Mouse (Mus musculus) cortical plate, adult 2 months (tissue): ENCODE measurements around the gene Fam110a. TPM values are rescaled to one million over a fixed set of nuclear protein-coding genes. Genes with fewer than 3 reads are reported as not detected.

Source experiments
- H3K27ac ChIP-seq: fragments of 200-500 bp; 2 replicates; pipeline ENCODE4 v1.5.1; 2012; ENCODE audit warnings: low read length, control low read depth, inconsistent platforms; ENCODE audit not compliant: insufficient read depth
- H3K4me1 ChIP-seq: fragments of 200-500 bp; 2 replicates; pipeline ENCODE4 v1.6.1; 2011; ENCODE audit warnings: low read length; ENCODE audit not compliant: control insufficient read depth, insufficient read depth
- H3K4me3 ChIP-seq: fragments of 200-500 bp; 2 replicates; pipeline ENCODE4 v1.5.1; 2011; ENCODE audit warnings: mild to moderate bottlenecking, low read length, control low read depth; ENCODE audit not compliant: insufficient read depth
- CTCF ChIP-seq: fragments of 200-500 bp; IDR thresholded peaks from 2 replicates; pipeline ENCODE4 v1.5.1; 2011; ENCODE audit warnings: mild to moderate bottlenecking, control low read depth, low read length; ENCODE audit not compliant: insufficient read depth; ENCODE audit errors: extremely low read depth
- POLR2A ChIP-seq: fragments of 200-500 bp; IDR thresholded peaks from 2 replicates; pipeline ENCODE4 v1.6.1; 2011; ENCODE audit warnings: mild to moderate bottlenecking, low read length, control low read depth; ENCODE audit not compliant: insufficient read depth; ENCODE audit errors: extremely low read depth
- polyA plus RNA-seq: library from polyadenylated mRNA; depleted of rRNA; stranded (reverse); fragments of >200 nt; gene quantifications from 2 replicates; pipeline ENCODE4 v1.2.3, GENCODE M21; 2012

Gene Fam110a
- polyA plus RNA-seq, 1 experiment: 6.6 TPM

- no peaks in the 10 kb centered on the region for H3K4me1 ChIP-seq
- H3K27ac ChIP-seq: no peak overlapping the region
- TF ChIP-seq POLR2A (no peak), CTCF (no peak)
- H3K4me3 ChIP-seq: no peak overlapping the region
Measured at GRCm38 (mm10) chr2:151944106-151944505, 35.9 kb downstream of the Fam110a start.

DNA sequence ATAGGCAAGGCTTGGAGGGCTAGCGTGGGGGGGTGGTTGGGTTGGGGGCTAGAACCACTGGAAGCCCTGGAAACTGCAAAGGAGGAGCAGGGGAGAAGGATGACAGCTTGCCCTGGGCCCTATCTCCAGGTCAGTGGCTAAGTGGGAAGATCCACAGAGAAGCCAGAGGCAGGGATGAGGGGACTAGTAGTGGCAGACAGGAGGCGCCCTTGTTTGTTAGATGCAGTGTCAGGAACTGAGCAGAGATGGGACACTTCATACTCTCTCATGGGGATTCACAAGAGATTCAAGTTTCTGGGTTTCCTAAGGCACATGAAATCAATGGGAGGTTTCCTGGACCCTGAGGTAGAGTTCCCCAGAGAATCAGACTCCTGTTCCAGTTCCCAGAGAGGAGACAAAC lies 38.8 kb downstream of the Fam110a start:
- Histone ChIP-seq H3K4me3 (no peak overlapping the region), H3K27ac (no peak overlapping the region), H3K4me1 (no peaks in the 10 kb centered on the region)
- TF ChIP-seq POLR2A (no peak), CTCF (peak; percentile 50)

GRCm38 (mm10) chr2:151939651-151940420 lies 40.2 kb downstream of the Fam110a start:
- TF ChIP-seq POLR2A (no peak), CTCF (no peak)
- no peaks in the 10 kb centered on the region for H3K4me1 ChIP-seq
- no peak overlapping the region for H3K4me3 ChIP-seq
- no peak overlapping the region for H3K27ac ChIP-seq

GRCm38 (mm10) chr2:151938780-151939200 lies 41.2 kb downstream of the Fam110a start:
- H3K4me3 ChIP-seq: no peak overlapping the region
- no peak overlapping the region for H3K27ac ChIP-seq
- TF ChIP-seq CTCF (no peak), POLR2A (no peak)
- no peaks in the 10 kb centered on the region for H3K4me1 ChIP-seq

GRCm38 (mm10) chr2:151937893-151938292 lies 42.1 kb downstream of the Fam110a start:
- H3K27ac ChIP-seq: no peak overlapping the region
- TF ChIP-seq CTCF (no peak), POLR2A (no peak)

GRCm38 (mm10) chr2:151930389-151931074 lies 49.5 kb downstream of the Fam110a start:
- Histone ChIP-seq H3K4me1 (no peaks in the 10 kb centered on the region), H3K27ac (no peak overlapping the region), H3K4me3 (no peak overlapping the region)
- TF ChIP-seq CTCF (peak; percentile 78), POLR2A (no peak)

More at GRCm38 (mm10) chr2:151937893-151938292, 42.1 kb downstream of the Fam110a start:
- H3K4me3 ChIP-seq: no peak overlapping the region
- H3K4me1 ChIP-seq: no peaks in the 10 kb centered on the region

- TF ChIP-seq POLR2A (no peak), CTCF (no peak)
- no peak overlapping the region for H3K27ac ChIP-seq
- H3K4me1 ChIP-seq: no peaks in the 10 kb centered on the region
- no peak overlapping the region for H3K4me3 ChIP-seq
Measured at GRCm38 (mm10) chr2:151927103-151927502, 52.9 kb downstream of the Fam110a start.

GRCm38 (mm10) chr2:151925715-151926114 lies 54.3 kb downstream of the Fam110a start:
- no peak overlapping the region for H3K27ac ChIP-seq
- H3K4me3 ChIP-seq: no peak overlapping the region
- TF ChIP-seq CTCF (no peak), POLR2A (no peak)
- H3K4me1 ChIP-seq: no peaks in the 10 kb centered on the region

GRCm38 (mm10) chr2:151924276-151924675 lies 55.7 kb downstream of the Fam110a start:
- Histone ChIP-seq H3K4me3 (no peak overlapping the region), H3K27ac (no peak overlapping the region), H3K4me1 (no peaks in the 10 kb centered on the region)
- TF ChIP-seq POLR2A (no peak), CTCF (no peak)

GRCm38 (mm10) chr2:151921596-151921995 lies 58.4 kb downstream of the Fam110a start:
- Histone ChIP-seq H3K27ac (no peak overlapping the region), H3K4me1 (no peaks in the 10 kb centered on the region), H3K4me3 (no peak overlapping the region)
- TF ChIP-seq POLR2A: no peak
